Mouse (Mus musculus): Measurements from ENCODE around the gene Eef1a2. TPM values are rescaled to one million over a fixed set of nuclear protein-coding genes. Genes with fewer than 3 reads are reported as not detected.
"Not testable (repeated sequence)": the region's sequence is repeated elsewhere in the genome, so short reads cannot be mapped to it uniquely, and the experiment has no call there.

Eef1a2 gene
- polyA plus RNA-seq, 1 experiment from 2014 or later = 24.4 TPM

GRCm38 (mm10) chr2:181191385-181191784 lies 34.6 kb upstream of the Eef1a2 start:
- not testable (repeated sequence) for H3K27ac ChIP-seq (ENCODE audit: low read depth, low read length); H3K9ac ChIP-seq (replicated peaks; ENCODE audit: low read depth, low read length); H3K4me3 ChIP-seq (ENCODE audit: low read depth, low read length); H3K4me1 ChIP-seq (ENCODE audit: control insufficient read depth, insufficient read depth, low read length); H3K9me3 ChIP-seq (ENCODE audit: control insufficient read depth, low read length); ATAC-seq (ENCODE audit: low read depth); H3K36me3 ChIP-seq (ENCODE audit: control insufficient read depth, insufficient read depth, low read length); H3K4me2 ChIP-seq (ENCODE audit: low read depth, low read length); H3K27me3 ChIP-seq (ENCODE audit: control insufficient read depth, insufficient read depth, low read length)
- 86% methylated on average over 4 of the region's 4 CpGs for WGBS

GRCm38 (mm10) chr2:181189321-181189720 lies 32.5 kb upstream of the Eef1a2 start:
- H3K4me3 ChIP-seq (ENCODE audit: low read depth, low read length) = no peak overlapping the region
- H3K27me3 ChIP-seq (ENCODE audit: control insufficient read depth, insufficient read depth, low read length) = no peaks in the 10 kb centered on the region
- H3K9me3 ChIP-seq (ENCODE audit: control insufficient read depth, low read length) = no peaks in the 10 kb centered on the region
- 0 out of 2 replicates have a peak, but pooled peaks cover 6% of the 10 kb centered on the region for H3K36me3 ChIP-seq (ENCODE audit: control insufficient read depth, insufficient read depth, low read length)
- no peak overlapping the region for H3K4me2 ChIP-seq (ENCODE audit: low read depth, low read length)
- H3K4me1 ChIP-seq (ENCODE audit: control insufficient read depth, insufficient read depth, low read length) = peaks cover 4% of the 10 kb centered on the region; the same call in 1 of the 2 replicates
- no peak overlapping the region for H3K9ac ChIP-seq (replicated peaks; ENCODE audit: low read depth, low read length)
- H3K27ac ChIP-seq (ENCODE audit: low read depth, low read length) = no peak overlapping the region
- 97% methylated on average over 1 of the region's 1 CpGs for WGBS
- no peak for ATAC-seq (ENCODE audit: low read depth)

- no peaks in the 10 kb centered on the region for H3K9me3 ChIP-seq (ENCODE audit: control insufficient read depth, low read length)
- no peak for ATAC-seq (ENCODE audit: low read depth)
- H3K4me2 ChIP-seq (ENCODE audit: low read depth, low read length) = peak overlapping the region; percentile 74
- no peak overlapping the region for H3K27ac ChIP-seq (ENCODE audit: low read depth, low read length)
- peaks cover 4% of the 10 kb centered on the region; the same call in 1 of the 2 replicates for H3K4me1 ChIP-seq (ENCODE audit: control insufficient read depth, insufficient read depth, low read length)
- WGBS = 71% methylated on average over 2 of the region's 2 CpGs
- 0 out of 2 replicates have a peak, but pooled peaks cover 6% of the 10 kb centered on the region for H3K36me3 ChIP-seq (ENCODE audit: control insufficient read depth, insufficient read depth, low read length)
- 0 out of 2 replicates have a peak overlapping the region, but pooled peaks have one; percentile 4 for H3K9ac ChIP-seq (replicated peaks; ENCODE audit: low read depth, low read length)
- H3K4me3 ChIP-seq (ENCODE audit: low read depth, low read length) = peak overlapping the region; percentile 57; the same call in 1 of the 2 replicates
- no peaks in the 10 kb centered on the region for H3K27me3 ChIP-seq (ENCODE audit: control insufficient read depth, insufficient read depth, low read length)
These were observed 31.9 kb upstream of the Eef1a2 start for GRCm38 (mm10) chr2:181188681-181189080.

GRCm38 (mm10) chr2:181187121-181188000 lies 30.5 kb upstream of the Eef1a2 start, which contains the start of gene Ppdpf:
Ppdpf (plus strand) TSS chr2:181187247.
- H3K27me3 ChIP-seq (ENCODE audit: control insufficient read depth, insufficient read depth, low read length) = no peaks in the 10 kb centered on the region
- ATAC-seq (ENCODE audit: low read depth) = peak; percentile 88
- peak within 1 kb of the TSS; percentile 57 for H3K4me3 ChIP-seq (ENCODE audit: low read depth, low read length)
- under 1% methylated on average over 62 of the region's 64 CpGs for WGBS
- peak within 1 kb of the TSS; percentile 74 for H3K4me2 ChIP-seq (ENCODE audit: low read depth, low read length)
- H3K9me3 ChIP-seq (ENCODE audit: control insufficient read depth, low read length) = no peaks in the 10 kb centered on the region
- peaks cover 4% of the 10 kb centered on the region; the same call in 1 of the 2 replicates for H3K4me1 ChIP-seq (ENCODE audit: control insufficient read depth, insufficient read depth, low read length)
- peak within 1 kb of the TSS; percentile 93 for H3K27ac ChIP-seq (ENCODE audit: low read depth, low read length)
- peak within 1 kb of the TSS; percentile 93 for H3K9ac ChIP-seq (replicated peaks; ENCODE audit: low read depth, low read length)
- H3K36me3 ChIP-seq (ENCODE audit: control insufficient read depth, insufficient read depth, low read length) = 0 out of 2 replicates have a peak, but pooled peaks cover 6% of the 10 kb centered on the region

- H3K36me3 ChIP-seq (ENCODE audit: control insufficient read depth, insufficient read depth, low read length) = 0 out of 2 replicates have a peak, but pooled peaks cover 6% of the 10 kb centered on the region
- H3K9ac ChIP-seq (replicated peaks; ENCODE audit: low read depth, low read length) = peak overlapping the region; percentile 93
- no peaks in the 10 kb centered on the region for H3K9me3 ChIP-seq (ENCODE audit: control insufficient read depth, low read length)
- H3K27ac ChIP-seq (ENCODE audit: low read depth, low read length) = peak overlapping the region; percentile 93
- ATAC-seq (ENCODE audit: low read depth) = peak; percentile 86
- H3K4me2 ChIP-seq (ENCODE audit: low read depth, low read length) = peak overlapping the region; percentile 74
- under 1% methylated on average over 14 of the region's 14 CpGs for WGBS
- peaks cover 4% of the 10 kb centered on the region; the same call in 1 of the 2 replicates for H3K4me1 ChIP-seq (ENCODE audit: control insufficient read depth, insufficient read depth, low read length)
- no peaks in the 10 kb centered on the region for H3K27me3 ChIP-seq (ENCODE audit: control insufficient read depth, insufficient read depth, low read length)
- peak overlapping the region; percentile 57 for H3K4me3 ChIP-seq (ENCODE audit: low read depth, low read length)
These were observed 29.8 kb upstream of the Eef1a2 start for GRCm38 (mm10) chr2:181186635-181187034.

GRCm38 (mm10) chr2:181180898-181181297 lies 24.1 kb upstream of the Eef1a2 start:
- no peak for ATAC-seq (ENCODE audit: low read depth)
- Histone ChIP-seq H3K36me3 (ENCODE audit: control insufficient read depth, insufficient read depth, low read length) (no peaks in the 10 kb centered on the region), H3K4me2 (ENCODE audit: low read depth, low read length) (no peak overlapping the region), H3K4me1 (ENCODE audit: control insufficient read depth, insufficient read depth, low read length) (no peaks in the 10 kb centered on the region), H3K9ac (replicated peaks; ENCODE audit: low read depth, low read length) (no peak overlapping the region), H3K4me3 (ENCODE audit: low read depth, low read length) (no peak overlapping the region), H3K27me3 (ENCODE audit: control insufficient read depth, insufficient read depth, low read length) (no peaks in the 10 kb centered on the region), H3K27ac (ENCODE audit: low read depth, low read length) (no peak overlapping the region), H3K9me3 (ENCODE audit: control insufficient read depth, low read length) (no peaks in the 10 kb centered on the region)
- WGBS = 83% methylated on average over 6 of the region's 6 CpGs

- 94% methylated on average over 5 of the region's 5 CpGs for WGBS
- Histone ChIP-seq H3K4me2 (ENCODE audit: low read depth, low read length) (no peak overlapping the region), H3K9me3 (ENCODE audit: control insufficient read depth, low read length) (no peaks in the 10 kb centered on the region), H3K27ac (ENCODE audit: low read depth, low read length) (no peak overlapping the region), H3K4me1 (ENCODE audit: control insufficient read depth, insufficient read depth, low read length) (no peaks in the 10 kb centered on the region), H3K4me3 (ENCODE audit: low read depth, low read length) (no peak overlapping the region), H3K9ac (replicated peaks; ENCODE audit: low read depth, low read length) (no peak overlapping the region), H3K27me3 (ENCODE audit: control insufficient read depth, insufficient read depth, low read length) (no peaks in the 10 kb centered on the region), H3K36me3 (ENCODE audit: control insufficient read depth, insufficient read depth, low read length) (no peaks in the 10 kb centered on the region)
- ATAC-seq (ENCODE audit: low read depth) = no peak
These were observed 21.7 kb upstream of the Eef1a2 start for GRCm38 (mm10) chr2:181178471-181178870.

GRCm38 (mm10) chr2:181178015-181178414 lies 21.2 kb upstream of the Eef1a2 start:
- no peaks in the 10 kb centered on the region for H3K36me3 ChIP-seq (ENCODE audit: control insufficient read depth, insufficient read depth, low read length)
- H3K4me1 ChIP-seq (ENCODE audit: control insufficient read depth, insufficient read depth, low read length) = no peaks in the 10 kb centered on the region
- H3K9me3 ChIP-seq (ENCODE audit: control insufficient read depth, low read length) = no peaks in the 10 kb centered on the region
- no peak overlapping the region for H3K4me2 ChIP-seq (ENCODE audit: low read depth, low read length)
- no peak overlapping the region for H3K9ac ChIP-seq (replicated peaks; ENCODE audit: low read depth, low read length)
- no peak overlapping the region for H3K4me3 ChIP-seq (ENCODE audit: low read depth, low read length)
- H3K27me3 ChIP-seq (ENCODE audit: control insufficient read depth, insufficient read depth, low read length) = no peaks in the 10 kb centered on the region
- H3K27ac ChIP-seq (ENCODE audit: low read depth, low read length) = no peak overlapping the region
- no peak for ATAC-seq (ENCODE audit: low read depth)
- 87% methylated on average over 3 of the region's 3 CpGs for WGBS

GRCm38 (mm10) chr2:181174646-181175045 lies 17.8 kb upstream of the Eef1a2 start:
- WGBS = 87% methylated on average over 3 of the region's 3 CpGs
- Histone ChIP-seq H3K36me3 (ENCODE audit: control insufficient read depth, insufficient read depth, low read length) (no peaks in the 10 kb centered on the region), H3K9ac (replicated peaks; ENCODE audit: low read depth, low read length) (no peak overlapping the region), H3K9me3 (ENCODE audit: control insufficient read depth, low read length) (no peaks in the 10 kb centered on the region), H3K4me1 (ENCODE audit: control insufficient read depth, insufficient read depth, low read length) (no peaks in the 10 kb centered on the region), H3K27me3 (ENCODE audit: control insufficient read depth, insufficient read depth, low read length) (no peaks in the 10 kb centered on the region), H3K4me3 (ENCODE audit: low read depth, low read length) (no peak overlapping the region), H3K27ac (ENCODE audit: low read depth, low read length) (no peak overlapping the region), H3K4me2 (ENCODE audit: low read depth, low read length) (no peak overlapping the region)
- no peak for ATAC-seq (ENCODE audit: low read depth)
